Mouse (Mus musculus): ENCODE measurements at regions not wholly inside any gene's neighbourhood (a gene's known extent, or its start where the extent isn't known, plus 50 kb on each side); places are given as distances from the start of the nearest gene placed in this dataset.
A peak's percentile ranks its signal among the peaks of the same experiment; 100 is the strongest.

DNA sequence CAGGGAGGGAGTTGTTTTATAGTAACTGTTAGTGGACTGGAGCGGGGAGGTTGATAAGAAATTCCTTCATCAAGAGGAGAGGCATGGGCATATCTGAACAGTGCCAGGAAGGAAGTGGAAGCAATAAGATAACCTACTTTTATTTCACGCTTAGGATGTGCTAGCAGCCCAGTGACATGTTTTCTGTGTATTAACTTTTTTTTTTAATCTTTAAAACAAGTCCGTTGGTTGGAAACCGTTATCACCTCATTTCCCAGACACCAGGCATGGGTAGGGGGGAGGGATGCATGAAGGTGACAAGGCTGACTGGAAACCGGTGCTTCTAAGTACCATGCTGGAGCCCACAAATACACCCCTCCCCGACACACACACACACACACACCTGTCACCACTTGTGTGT is 394.7 kb downstream of the Tshz3 start:
- no peaks in the 10 kb centered on the region for H3K9me3 ChIP-seq (ENCODE audit: control insufficient read depth, low read length)
- H3K4me3 ChIP-seq (ENCODE audit: low read depth, low read length): no peak overlapping the region
- no peak overlapping the region for H3K4me2 ChIP-seq (ENCODE audit: low read depth)
- H3K4me1 ChIP-seq (ENCODE audit: control insufficient read depth, insufficient read depth, low read length): no peaks in the 10 kb centered on the region
- no peaks in the 10 kb centered on the region for H3K36me3 ChIP-seq (ENCODE audit: control insufficient read depth, insufficient read depth, low read length)
- H3K27me3 ChIP-seq (ENCODE audit: control insufficient read depth, insufficient read depth, low read length): no peaks in the 10 kb centered on the region
- DNase-seq (ENCODE audit: low spot score) (no peak), ATAC-seq (ENCODE audit: insufficient read depth, low FRiP score, low TSS enrichment) (no peak)
- no peak overlapping the region for H3K27ac ChIP-seq (ENCODE audit: low read depth, low read length)
- 95% methylated on average over 6 of the region's 6 CpGs for WGBS
- H3K9ac ChIP-seq (ENCODE audit: low read length): no peak overlapping the region

DNA sequence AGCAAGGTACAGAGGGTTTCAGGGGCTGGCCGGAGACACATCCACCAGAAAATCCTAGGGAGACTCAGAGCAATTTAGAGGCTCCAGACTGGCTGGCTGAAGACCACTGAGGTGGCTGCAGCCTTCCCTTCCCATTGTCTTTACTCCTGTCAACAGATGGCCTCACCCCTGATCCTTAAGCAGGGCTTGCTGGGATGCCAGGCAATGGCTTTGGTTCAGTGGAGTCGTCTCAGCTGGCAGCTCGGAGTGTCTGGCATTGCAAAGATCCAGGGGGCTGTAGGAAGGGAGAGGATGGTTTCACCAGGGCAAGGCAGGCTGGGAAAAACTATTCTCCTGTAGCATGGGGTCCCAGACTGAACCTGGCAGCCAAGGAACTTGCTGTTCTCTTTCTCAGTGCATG is 395.8 kb downstream of the Tshz3 start:
- H3K4me3 ChIP-seq (ENCODE audit: low read depth, low read length): no peak overlapping the region
- no peaks in the 10 kb centered on the region for H3K27me3 ChIP-seq (ENCODE audit: control insufficient read depth, insufficient read depth, low read length)
- DNase-seq (ENCODE audit: low spot score): no peak
- H3K4me1 ChIP-seq (ENCODE audit: control insufficient read depth, insufficient read depth, low read length): no peaks in the 10 kb centered on the region
- no peak overlapping the region for H3K4me2 ChIP-seq (ENCODE audit: low read depth)
- H3K36me3 ChIP-seq (ENCODE audit: control insufficient read depth, insufficient read depth, low read length): no peaks in the 10 kb centered on the region
- 73% methylated on average over 3 of the region's 3 CpGs for WGBS
- no peak for ATAC-seq (ENCODE audit: insufficient read depth, low FRiP score, low TSS enrichment)
- no peak overlapping the region for H3K27ac ChIP-seq (ENCODE audit: low read depth, low read length)
- no peaks in the 10 kb centered on the region for H3K9me3 ChIP-seq (ENCODE audit: control insufficient read depth, low read length)
- H3K9ac ChIP-seq (ENCODE audit: low read length): no peak overlapping the region

DNA sequence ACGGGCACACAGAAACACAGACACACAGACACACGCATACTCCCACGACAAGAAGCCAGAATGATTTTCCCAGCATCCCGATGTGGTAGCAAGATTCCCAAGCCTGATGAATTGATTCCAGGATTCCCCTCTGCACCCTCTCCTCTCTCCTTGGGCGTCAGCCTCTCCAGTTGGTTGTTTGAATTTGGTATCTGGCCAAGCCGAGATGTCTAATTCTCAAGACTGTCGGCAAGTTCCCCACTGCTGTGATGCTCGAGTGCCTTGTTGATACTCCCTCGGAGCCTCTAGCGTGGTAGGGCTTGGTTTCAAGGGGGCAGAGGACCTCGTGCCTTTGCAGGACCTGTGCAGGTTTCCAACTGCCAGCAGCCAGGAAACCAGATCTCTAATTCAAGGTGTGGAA is 397.9 kb downstream of the Tshz3 start:
- H3K4me3 ChIP-seq (ENCODE audit: low read depth, low read length): no peak overlapping the region
- no peaks in the 10 kb centered on the region for H3K36me3 ChIP-seq (ENCODE audit: control insufficient read depth, insufficient read depth, low read length)
- 89% methylated on average over 11 of the region's 11 CpGs for WGBS
- H3K9me3 ChIP-seq (ENCODE audit: control insufficient read depth, low read length): no peaks in the 10 kb centered on the region
- H3K27ac ChIP-seq (ENCODE audit: low read depth, low read length): no peak overlapping the region
- no peaks in the 10 kb centered on the region for H3K4me1 ChIP-seq (ENCODE audit: control insufficient read depth, insufficient read depth, low read length)
- H3K4me2 ChIP-seq (ENCODE audit: low read depth): no peak overlapping the region
- no peak for ATAC-seq (ENCODE audit: insufficient read depth, low FRiP score, low TSS enrichment)
- H3K9ac ChIP-seq (ENCODE audit: low read length): no peak overlapping the region
- H3K27me3 ChIP-seq (ENCODE audit: control insufficient read depth, insufficient read depth, low read length): no peaks in the 10 kb centered on the region
- no peak for DNase-seq (ENCODE audit: low spot score)

DNA sequence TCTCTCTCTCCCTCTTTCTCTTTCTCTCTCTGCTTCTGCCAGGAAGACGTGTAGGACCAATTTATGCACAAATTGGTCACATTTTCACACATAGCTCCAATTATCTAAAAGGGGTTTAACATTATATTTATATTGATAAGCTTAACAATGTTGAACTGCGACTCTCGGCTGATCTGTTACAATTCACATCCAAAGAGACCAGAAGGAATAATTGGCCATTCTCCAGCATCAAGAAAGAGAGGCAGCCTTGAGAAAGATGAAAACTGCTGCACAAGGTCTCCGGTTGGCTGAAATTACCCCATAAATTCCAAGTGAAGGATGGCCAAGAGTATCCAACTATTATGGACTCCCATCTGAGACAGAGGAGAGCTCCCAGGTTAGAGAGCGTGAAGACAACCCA is 398.4 kb downstream of the Tshz3 start:
- ATAC-seq (ENCODE audit: insufficient read depth, low FRiP score, low TSS enrichment): no peak
- Histone ChIP-seq H3K27me3 (ENCODE audit: control insufficient read depth, insufficient read depth, low read length) (no peaks in the 10 kb centered on the region), H3K4me3 (ENCODE audit: low read depth, low read length) (no peak overlapping the region), H3K9me3 (ENCODE audit: control insufficient read depth, low read length) (no peaks in the 10 kb centered on the region), H3K9ac (ENCODE audit: low read length) (no peak overlapping the region), H3K27ac (ENCODE audit: low read depth, low read length) (no peak overlapping the region), H3K4me2 (ENCODE audit: low read depth) (no peak overlapping the region), H3K4me1 (ENCODE audit: control insufficient read depth, insufficient read depth, low read length) (no peaks in the 10 kb centered on the region), H3K36me3 (ENCODE audit: control insufficient read depth, insufficient read depth, low read length) (no peaks in the 10 kb centered on the region)
- 85% methylated on average over 5 of the region's 5 CpGs for WGBS
- no peak for DNase-seq (ENCODE audit: low spot score)

DNA sequence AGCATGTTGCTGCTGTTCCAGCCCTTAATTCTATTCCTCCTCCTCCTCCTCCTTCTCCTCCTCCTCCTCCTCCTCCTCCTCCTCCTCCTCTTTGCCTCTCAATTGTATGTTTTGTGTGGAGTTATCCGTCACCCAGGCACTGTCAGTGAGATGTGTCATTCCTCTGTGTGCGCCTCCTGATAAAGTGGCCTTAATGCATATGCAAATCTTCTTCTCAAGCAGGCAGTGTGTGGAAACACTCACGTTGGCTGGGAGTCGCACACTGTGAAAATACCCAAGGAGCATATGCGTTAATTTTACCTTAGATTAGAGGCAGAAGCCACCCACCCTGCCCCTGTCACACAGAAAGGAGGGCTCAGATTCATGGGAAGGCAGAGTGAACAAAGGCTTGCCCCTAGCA is 401.0 kb downstream of the Tshz3 start:
- Histone ChIP-seq H3K9me3 (ENCODE audit: control insufficient read depth, low read length) (no peaks in the 10 kb centered on the region), H3K4me3 (ENCODE audit: low read depth, low read length) (no peak overlapping the region), H3K36me3 (ENCODE audit: control insufficient read depth, insufficient read depth, low read length) (no peaks in the 10 kb centered on the region), H3K4me2 (ENCODE audit: low read depth) (no peak overlapping the region), H3K4me1 (ENCODE audit: control insufficient read depth, insufficient read depth, low read length) (no peaks in the 10 kb centered on the region), H3K27me3 (ENCODE audit: control insufficient read depth, insufficient read depth, low read length) (no peaks in the 10 kb centered on the region), H3K9ac (ENCODE audit: low read length) (no peak overlapping the region), H3K27ac (ENCODE audit: low read depth, low read length) (no peak overlapping the region)
- 22% methylated on average over 5 of the region's 5 CpGs for WGBS
- ATAC-seq (ENCODE audit: insufficient read depth, low FRiP score, low TSS enrichment): peak; percentile 53; the same call in 1 of the 2 replicates
- no peak for DNase-seq (ENCODE audit: low spot score)

DNA sequence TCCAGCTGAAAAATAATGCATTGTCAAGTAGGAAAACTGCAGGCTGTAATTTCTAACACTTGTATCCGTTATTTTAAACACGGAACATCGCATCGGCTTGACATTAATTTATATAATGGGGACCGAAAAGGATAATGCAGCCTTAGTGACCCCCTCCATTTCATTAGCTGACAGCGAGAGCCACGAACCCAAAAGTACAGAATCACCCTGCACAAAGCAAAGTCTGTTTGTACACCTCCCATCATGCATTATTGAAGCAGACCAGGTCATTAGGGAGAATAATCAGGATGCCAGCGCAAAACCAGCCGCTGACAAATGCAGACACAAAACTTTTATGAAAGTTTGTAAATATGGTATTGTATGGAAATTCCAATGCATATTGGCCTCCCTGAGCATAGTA is 406.8 kb downstream of the Tshz3 start:
- Histone ChIP-seq H3K36me3 (ENCODE audit: control insufficient read depth, insufficient read depth, low read length) (no peaks in the 10 kb centered on the region), H3K9me3 (ENCODE audit: control insufficient read depth, low read length) (no peaks in the 10 kb centered on the region), H3K9ac (ENCODE audit: low read length) (no peak overlapping the region), H3K4me2 (ENCODE audit: low read depth) (no peak overlapping the region), H3K27ac (ENCODE audit: low read depth, low read length) (no peak overlapping the region), H3K4me3 (ENCODE audit: low read depth, low read length) (no peak overlapping the region), H3K4me1 (ENCODE audit: control insufficient read depth, insufficient read depth, low read length) (no peaks in the 10 kb centered on the region), H3K27me3 (ENCODE audit: control insufficient read depth, insufficient read depth, low read length) (no peaks in the 10 kb centered on the region)
- DNase-seq (ENCODE audit: low spot score) (no peak), ATAC-seq (ENCODE audit: insufficient read depth, low FRiP score, low TSS enrichment) (no peak)
- WGBS: 93% methylated on average over 9 of the region's 9 CpGs

DNA sequence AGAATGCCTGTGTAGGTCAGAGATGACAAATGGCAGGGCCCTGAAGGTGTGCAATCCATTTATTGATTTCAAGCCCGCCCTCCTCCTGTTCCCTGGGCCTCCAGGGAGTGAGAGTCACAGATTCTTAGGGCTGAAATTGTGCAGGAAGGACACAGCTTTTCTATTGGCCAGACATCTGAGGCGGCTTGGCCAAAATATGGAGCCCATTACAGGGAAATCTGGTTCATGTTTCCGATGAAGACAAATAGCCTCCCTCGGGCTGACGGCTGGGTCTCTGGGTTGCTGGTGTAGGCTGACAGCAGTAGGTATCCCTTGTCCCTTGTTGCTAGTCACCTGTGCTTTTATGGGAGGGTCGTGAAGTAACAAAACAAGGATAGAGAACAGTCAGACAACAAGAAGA is 413.2 kb downstream of the Tshz3 start:
- H3K27me3 ChIP-seq (ENCODE audit: control insufficient read depth, insufficient read depth, low read length): no peaks in the 10 kb centered on the region
- ATAC-seq (ENCODE audit: insufficient read depth, low FRiP score, low TSS enrichment): no peak
- H3K9me3 ChIP-seq (ENCODE audit: control insufficient read depth, low read length): no peaks in the 10 kb centered on the region
- H3K4me1 ChIP-seq (ENCODE audit: control insufficient read depth, insufficient read depth, low read length): no peaks in the 10 kb centered on the region
- H3K36me3 ChIP-seq (ENCODE audit: control insufficient read depth, insufficient read depth, low read length): no peaks in the 10 kb centered on the region
- no peak overlapping the region for H3K4me2 ChIP-seq (ENCODE audit: low read depth)
- no peak overlapping the region for H3K9ac ChIP-seq (ENCODE audit: low read length)
- no peak overlapping the region for H3K4me3 ChIP-seq (ENCODE audit: low read depth, low read length)
- 72% methylated on average over 6 of the region's 6 CpGs for WGBS
- no peak for DNase-seq (ENCODE audit: low spot score)
- H3K27ac ChIP-seq (ENCODE audit: low read depth, low read length): no peak overlapping the region

DNA sequence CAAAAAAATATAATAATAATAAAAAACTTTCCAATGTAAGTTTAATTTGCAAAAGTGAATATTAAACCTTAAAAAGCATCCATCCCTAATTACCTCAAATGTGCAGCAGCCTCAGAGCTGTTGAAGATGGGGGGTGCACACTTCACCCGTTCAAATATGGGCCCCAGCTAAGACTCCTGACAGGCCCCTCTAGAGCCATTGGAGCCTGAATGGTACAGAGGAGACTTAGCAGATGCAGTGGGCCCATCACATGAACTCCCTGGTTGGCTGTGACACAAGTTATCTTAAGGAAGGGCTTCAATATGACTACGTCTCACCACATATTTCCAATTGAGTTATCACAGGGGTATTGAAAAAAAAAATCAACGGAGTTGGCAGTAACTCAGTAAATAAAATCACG is 422.9 kb downstream of the Tshz3 start:
- H3K4me2 ChIP-seq (ENCODE audit: low read depth): no peak overlapping the region
- H3K4me1 ChIP-seq (ENCODE audit: control insufficient read depth, insufficient read depth, low read length): no peaks in the 10 kb centered on the region
- H3K27ac ChIP-seq (ENCODE audit: low read depth, low read length): no peak overlapping the region
- H3K36me3 ChIP-seq (ENCODE audit: control insufficient read depth, insufficient read depth, low read length): no peaks in the 10 kb centered on the region
- DNase-seq (ENCODE audit: low spot score): no peak
- H3K27me3 ChIP-seq (ENCODE audit: control insufficient read depth, insufficient read depth, low read length): no peaks in the 10 kb centered on the region
- 89% methylated on average over 4 of the region's 4 CpGs for WGBS
- no peak for ATAC-seq (ENCODE audit: insufficient read depth, low FRiP score, low TSS enrichment)
- H3K9me3 ChIP-seq (ENCODE audit: control insufficient read depth, low read length): no peaks in the 10 kb centered on the region
- H3K9ac ChIP-seq (ENCODE audit: low read length): no peak overlapping the region
- H3K4me3 ChIP-seq (ENCODE audit: low read depth, low read length): no peak overlapping the region

DNA sequence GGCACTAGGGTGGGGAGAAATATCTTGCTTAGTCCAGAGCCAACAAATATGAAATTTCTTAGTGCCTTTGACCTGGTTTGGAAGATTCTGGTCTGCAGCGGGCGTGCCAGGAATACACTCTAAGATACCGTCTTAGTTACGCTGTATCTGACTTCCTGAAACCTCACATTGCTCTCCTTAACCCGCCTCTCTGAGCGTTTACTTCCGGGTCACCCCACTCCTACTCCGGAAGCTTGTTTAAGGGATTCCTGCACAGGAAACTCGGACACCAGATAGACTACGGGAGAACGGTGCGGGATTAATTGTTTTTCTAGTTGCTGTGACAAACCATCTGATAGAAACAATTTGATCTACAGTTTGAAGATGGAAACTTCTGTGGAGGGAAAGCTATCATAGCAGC is 442.3 kb downstream of the Tshz3 start:
- no peak for ATAC-seq (ENCODE audit: insufficient read depth, low FRiP score, low TSS enrichment)
- 94% methylated on average over 12 of the region's 12 CpGs for WGBS

More for the DNA sequence above, 442.3 kb downstream of the Tshz3 start:
- peaks cover 3% of the 10 kb centered on the region; the same call in 1 of the 2 replicates for H3K4me1 ChIP-seq (ENCODE audit: control insufficient read depth, insufficient read depth, low read length)
- no peak overlapping the region for H3K4me3 ChIP-seq (ENCODE audit: low read depth, low read length)
- no peaks in the 10 kb centered on the region for H3K27me3 ChIP-seq (ENCODE audit: control insufficient read depth, insufficient read depth, low read length)
- H3K27ac ChIP-seq (ENCODE audit: low read depth, low read length): no peak overlapping the region
- H3K9ac ChIP-seq (ENCODE audit: low read length): no peak overlapping the region
- H3K4me2 ChIP-seq (ENCODE audit: low read depth): no peak overlapping the region
- no peak for DNase-seq (ENCODE audit: low spot score)
- H3K9me3 ChIP-seq (ENCODE audit: control insufficient read depth, low read length): no peaks in the 10 kb centered on the region
- no peaks in the 10 kb centered on the region for H3K36me3 ChIP-seq (ENCODE audit: control insufficient read depth, insufficient read depth, low read length)

Measured in neural tube, embryonic 11.5 days (tissue).